Mouse (Mus musculus): ENCODE data around the gene Tmem150a.

Gene Tmem150a

GRCm38 (mm10) chr6:72352636-72353405 is 2.4 kb upstream of the Tmem150a start:
- no peak for DNase-seq (ENCODE audit: low spot score)

DNA sequence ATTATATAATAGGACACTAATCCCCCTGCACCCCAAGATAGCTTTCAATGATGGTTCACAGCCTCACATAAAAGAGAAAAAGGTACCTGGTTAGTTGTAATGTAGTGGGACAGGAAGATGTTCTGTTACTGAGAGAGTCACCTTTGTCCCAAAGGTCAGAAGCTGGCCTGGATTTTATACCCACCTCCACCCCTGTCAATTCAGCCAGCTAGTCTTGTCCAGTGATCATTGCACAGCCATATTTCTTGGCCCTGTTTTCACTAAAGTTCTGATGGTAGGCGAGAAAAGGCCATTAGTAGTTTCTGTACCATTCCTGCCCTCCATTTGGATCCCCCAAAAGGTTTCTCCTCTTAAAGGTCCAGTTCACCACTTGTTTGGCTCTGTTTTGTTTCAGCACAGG is 1.2 kb upstream of the Tmem150a start:
- DNase-seq (ENCODE audit: low spot score): no peak

DNA sequence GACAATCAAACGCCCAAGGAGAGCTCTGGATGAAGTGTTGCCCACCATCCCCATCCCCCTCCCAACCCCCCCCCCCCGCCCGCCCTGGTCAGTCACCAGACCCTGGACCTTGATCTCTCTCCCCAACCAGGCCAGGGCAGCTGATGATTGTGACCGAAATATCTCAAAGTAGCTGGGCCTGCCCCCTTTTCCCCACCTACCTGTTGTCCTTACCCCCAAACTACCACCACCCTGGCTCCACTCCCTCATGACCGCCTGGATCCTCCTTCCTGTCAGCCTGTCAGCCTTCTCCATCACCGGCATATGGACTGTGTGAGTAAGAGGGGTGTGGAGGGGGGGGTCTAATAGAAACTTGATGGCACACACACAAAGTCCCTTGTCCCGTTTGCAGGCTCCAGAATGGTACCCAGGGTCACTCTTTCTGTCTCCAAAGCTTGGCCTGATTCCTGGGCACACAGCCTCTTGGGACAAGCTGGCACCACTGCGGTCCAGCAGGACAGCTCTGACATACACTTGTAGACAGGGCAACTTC is 820 bp downstream of the Tmem150a start:
- DNase-seq (ENCODE audit: low spot score): no peak

- DNase-seq (ENCODE audit: low spot score): peak; percentile 74
Observed at GRCm38 (mm10) chr6:72357164-72358079, 2.2 kb downstream of the Tmem150a start.

- no peak for DNase-seq (ENCODE audit: low spot score)
Observed at GRCm38 (mm10) chr6:72358086-72358764, 3.0 kb downstream of the Tmem150a start.

DNA sequence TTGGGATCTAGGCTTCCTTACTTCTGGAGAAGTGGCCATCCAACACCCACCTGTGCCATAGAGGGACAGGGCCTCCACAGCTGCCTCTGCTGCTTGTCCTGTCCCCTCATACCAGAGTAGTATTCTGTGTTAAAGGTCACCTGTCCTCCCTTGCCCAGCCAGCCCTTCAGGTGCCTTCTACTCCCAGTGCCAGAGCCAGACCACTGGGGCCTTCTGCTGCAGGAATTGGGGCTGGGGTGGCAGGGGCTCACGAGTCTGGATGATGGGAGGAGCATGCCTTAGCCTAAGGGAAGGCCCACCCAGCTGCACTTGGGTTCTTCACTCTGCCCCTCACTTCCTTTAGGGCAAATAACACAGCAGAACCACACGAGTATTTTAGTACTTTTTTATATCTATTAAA is 4.1 kb downstream of the Tmem150a start:
- DNase-seq (ENCODE audit: low spot score): no peak

DNA sequence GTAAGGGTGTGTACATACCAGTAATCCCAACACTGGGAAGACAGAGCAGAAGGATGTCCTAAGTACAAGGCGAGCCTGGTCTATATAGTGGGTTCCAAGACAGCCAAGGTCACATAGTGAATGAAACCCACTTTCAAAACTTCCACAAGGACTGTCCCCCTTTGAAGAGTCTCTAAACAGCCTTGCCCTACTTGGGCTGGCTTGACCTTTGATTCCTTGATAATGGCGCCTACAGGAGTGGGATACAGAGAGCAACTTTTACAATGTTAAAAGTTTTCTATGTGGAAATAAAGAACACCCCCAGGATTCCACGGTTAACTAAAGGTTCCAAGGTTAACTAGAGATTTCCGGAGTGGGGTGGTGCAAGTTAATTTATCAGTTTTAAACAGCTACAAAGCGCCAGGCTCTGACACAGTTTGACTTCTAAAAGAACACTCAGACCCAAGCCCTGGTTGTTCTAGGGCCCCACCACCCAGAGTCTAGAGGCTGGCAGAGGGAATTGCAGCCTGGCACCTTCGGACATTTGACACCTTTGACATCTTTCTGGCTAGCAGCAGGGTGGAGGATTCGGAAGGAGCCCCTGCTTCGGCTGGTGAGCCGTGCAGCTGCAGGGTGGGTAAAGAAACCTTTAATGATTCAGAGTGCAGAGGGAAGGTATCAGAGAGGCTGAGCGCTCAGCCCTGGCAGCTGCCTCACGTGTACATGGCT is 4.8 kb downstream of the Tmem150a start:
- DNase-seq (ENCODE audit: low spot score): no peak

- no peak for DNase-seq (ENCODE audit: low spot score)
Observed at GRCm38 (mm10) chr6:72360599-72360935, 5.3 kb downstream of the Tmem150a start.

DNA sequence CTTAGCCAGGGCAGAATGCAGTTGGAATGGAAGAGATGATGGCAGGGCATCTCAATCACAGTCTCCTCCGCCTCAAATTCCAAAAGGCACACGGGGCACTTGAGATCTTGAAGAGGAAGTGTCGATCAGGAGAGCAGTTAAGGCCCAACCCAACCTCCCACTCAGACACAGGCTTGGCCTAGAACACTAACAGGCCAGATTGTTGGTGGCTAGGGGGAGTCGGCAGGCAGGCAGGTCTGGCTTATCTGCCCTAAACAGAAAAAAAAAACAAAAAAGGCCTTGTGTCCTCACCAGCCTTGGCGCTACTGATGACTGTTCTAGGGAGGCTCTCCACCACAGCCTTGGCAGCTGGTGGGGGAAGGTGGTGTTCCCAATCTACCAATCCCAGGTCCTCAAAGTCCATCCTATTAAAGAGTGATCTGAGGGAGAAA is 5.9 kb downstream of the Tmem150a start:
- no peak for DNase-seq (ENCODE audit: low spot score)

DNA sequence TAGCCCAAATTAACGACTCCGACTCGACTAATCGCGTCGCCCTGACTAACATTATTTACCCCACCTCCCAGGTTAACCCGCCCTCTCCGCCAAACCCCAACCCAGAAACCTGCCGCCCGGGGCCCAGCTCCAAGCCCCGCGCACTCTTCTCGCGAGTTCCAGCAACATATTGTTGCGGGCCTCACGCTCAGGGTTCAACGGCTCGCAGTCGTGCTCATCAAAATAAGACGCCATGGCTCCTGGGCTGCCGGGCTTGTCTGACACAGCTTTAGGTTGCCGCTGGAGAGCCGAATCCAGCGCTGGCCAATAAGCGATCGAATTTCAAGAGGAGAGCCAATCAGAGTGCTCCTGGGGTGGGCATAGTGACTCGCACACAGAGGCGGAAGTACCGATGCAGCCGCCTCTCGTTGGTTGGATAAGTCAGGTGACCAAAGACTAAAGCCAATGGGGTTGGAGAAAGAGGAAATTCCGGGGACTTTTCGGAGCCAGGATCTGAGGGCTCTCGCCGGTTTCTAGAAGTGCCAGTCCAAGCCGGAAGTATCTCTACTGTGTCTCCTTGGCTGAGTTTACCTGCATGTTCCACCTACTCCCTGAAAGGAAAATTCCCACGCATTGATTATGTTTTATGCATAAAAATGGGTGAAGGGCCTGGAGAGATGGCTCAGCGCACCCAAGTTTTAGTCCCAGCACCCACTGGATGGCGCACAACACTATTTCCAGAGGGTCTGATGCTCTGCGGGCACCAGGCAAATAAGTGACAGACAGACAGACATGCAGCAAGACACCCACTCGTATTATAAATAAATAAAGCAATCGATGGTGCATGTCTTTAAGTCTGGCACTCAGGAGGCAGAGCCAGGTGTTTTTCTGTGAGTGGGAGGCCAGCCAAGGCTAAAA is 7.1 kb downstream of the Tmem150a start:
- DNase-seq (ENCODE audit: low spot score): peak; percentile 98

- DNase-seq (ENCODE audit: low spot score): no peak
Observed at GRCm38 (mm10) chr6:72364009-72364408, 8.8 kb downstream of the Tmem150a start.

GRCm38 (mm10) chr6:72364985-72365384 is 9.7 kb downstream of the Tmem150a start:
- no peak for DNase-seq (ENCODE audit: low spot score)

DNA sequence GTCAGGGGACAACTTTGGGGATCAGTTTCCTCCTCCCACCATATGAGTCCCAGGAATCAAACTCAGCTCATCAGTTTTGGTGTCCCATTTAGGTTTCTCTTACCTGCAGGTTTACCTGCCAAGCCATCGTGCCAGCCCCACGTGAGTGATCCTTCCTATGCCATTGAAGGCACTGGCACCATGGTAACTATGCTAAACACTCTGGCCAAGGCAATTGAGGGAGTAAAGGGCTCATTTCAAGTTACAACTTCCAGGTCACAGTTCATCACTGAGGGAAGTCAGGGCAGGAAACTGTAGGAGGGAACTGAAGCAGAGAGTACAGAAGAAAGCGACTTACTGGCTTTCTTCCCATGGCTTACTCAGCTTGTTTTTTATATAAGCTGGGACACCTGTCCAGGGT is 11.1 kb downstream of the Tmem150a start:
- DNase-seq (ENCODE audit: low spot score): no peak

GRCm38 (mm10) chr6:72366844-72367443 is 11.7 kb downstream of the Tmem150a start, which contains the start of gene Rnf181:
TSS of gene Rnf181 (minus strand) at chr6:72366956.
- DNase-seq (ENCODE audit: low spot score): no peak

DNA sequence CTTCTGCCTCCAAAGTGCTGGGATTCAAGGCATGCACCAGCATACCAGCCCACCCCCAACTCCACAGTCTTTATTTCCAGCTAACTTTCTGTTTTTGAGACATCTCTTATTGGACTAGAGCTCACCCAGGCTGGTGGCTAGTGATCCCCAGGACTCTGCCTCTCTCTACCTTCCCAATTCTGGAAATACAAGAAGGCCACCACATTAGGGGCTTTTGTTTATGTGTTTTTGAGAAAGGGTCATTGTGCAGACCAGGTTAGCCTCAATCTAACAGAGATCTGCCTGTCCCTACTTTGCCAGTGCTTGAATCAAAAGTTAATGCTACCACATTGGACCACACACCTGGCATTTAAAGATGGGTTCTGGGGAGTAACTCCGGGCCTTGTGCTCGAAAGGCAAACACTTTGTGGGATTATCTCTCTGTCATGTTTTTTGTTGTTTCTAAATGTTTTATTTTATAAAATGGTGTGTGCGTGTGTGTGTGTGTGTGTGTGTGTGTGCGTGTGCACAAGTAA is 12.3 kb downstream of the Tmem150a start:
- DNase-seq (ENCODE audit: low spot score): no peak

DNA sequence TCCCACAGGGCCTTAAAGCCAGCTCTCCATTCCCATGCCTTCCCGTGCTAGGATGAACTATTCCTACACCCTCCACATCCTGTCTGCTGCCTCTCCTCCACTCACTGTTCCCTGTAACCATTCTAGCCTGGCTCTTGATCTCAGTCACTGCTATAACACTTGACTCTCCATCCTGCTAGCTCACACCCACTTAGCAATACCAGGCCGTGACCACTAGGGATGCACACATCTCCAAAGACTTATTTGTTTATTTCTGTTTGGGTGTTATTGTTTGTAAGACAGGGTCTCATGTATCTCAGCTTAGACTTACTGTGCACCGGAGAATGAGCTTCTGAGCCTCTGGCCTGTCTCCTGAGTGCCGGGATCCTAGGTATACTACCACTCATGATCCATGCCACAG is 14.3 kb downstream of the Tmem150a start:
- DNase-seq (ENCODE audit: low spot score): no peak

DNA sequence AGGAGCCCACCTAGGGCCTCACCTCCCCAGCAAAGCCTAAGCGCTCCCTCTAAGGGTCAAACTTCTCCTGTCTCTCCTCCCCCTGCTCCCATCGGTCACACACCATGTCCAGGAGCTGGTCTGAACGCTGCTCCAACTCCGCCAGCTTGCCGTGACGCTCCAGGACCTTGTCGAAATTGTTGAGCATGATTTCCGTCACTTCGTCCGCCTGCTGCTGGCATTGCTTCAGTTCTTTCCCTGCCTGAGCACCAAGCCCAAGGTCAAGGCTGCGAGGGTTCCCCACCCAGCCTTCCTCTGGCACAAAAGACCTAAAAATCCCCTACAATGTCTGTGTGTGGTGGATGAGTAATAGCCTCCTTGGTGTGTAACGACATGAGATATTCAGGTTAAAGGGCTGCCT is 14.8 kb downstream of the Tmem150a start:
- no peak for DNase-seq (ENCODE audit: low spot score)

GRCm38 (mm10) chr6:72371147-72371546 is 15.9 kb downstream of the Tmem150a start:
- no peak for DNase-seq (ENCODE audit: low spot score)

GRCm38 (mm10) chr6:72371571-72371970 is 16.3 kb downstream of the Tmem150a start:
- DNase-seq (ENCODE audit: low spot score): no peak

DNA sequence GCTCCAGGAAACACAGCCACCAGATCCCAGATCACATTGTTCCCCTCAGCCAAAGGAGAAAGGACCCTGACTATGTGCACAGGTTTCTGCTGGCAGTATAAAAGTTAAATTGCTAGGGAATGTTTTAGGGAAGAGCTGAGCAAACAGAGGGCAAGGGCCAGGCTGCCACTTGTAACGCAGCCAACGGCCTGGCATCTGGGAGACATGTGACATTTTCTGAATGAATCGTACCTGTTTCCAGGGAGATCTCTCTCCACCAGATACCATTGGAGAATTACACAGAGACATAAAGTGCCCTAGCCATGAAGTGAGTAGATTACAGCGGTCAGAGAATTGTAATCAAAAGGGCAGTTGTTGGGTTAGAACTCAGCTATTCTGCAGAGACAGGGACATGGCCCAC is 17.9 kb downstream of the Tmem150a start:
- DNase-seq (ENCODE audit: low spot score): no peak
